Mouse (Mus musculus): ENCODE results near the gene Tbx15.

The Tbx15 gene

GRCm38 (mm10) chr3:99248831-99249550 lies 8.8 kb downstream of the Tbx15 start:
- DNase-seq (ENCODE audit: low read depth), result no peak

DNA sequence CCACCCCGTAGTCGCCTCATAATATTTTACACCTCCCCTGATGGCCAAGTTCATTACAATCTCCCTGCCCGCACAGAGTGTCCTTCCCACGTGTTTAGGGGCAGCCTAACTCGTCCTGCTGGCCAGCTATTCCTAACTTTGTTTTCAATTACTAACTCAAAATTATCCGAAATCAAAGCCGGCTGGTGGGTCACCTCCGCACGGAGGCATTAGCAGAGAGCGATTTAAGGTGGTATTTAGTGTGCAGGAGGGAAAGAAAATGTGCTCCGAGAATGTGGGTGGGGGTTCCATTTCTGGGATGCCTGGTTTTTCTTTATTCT lies 9.3 kb downstream of the Tbx15 start:
- no peak for DNase-seq (ENCODE audit: low read depth)

GRCm38 (mm10) chr3:99249906-99250305 lies 9.7 kb downstream of the Tbx15 start:
- no peak for DNase-seq (ENCODE audit: low read depth)

DNA sequence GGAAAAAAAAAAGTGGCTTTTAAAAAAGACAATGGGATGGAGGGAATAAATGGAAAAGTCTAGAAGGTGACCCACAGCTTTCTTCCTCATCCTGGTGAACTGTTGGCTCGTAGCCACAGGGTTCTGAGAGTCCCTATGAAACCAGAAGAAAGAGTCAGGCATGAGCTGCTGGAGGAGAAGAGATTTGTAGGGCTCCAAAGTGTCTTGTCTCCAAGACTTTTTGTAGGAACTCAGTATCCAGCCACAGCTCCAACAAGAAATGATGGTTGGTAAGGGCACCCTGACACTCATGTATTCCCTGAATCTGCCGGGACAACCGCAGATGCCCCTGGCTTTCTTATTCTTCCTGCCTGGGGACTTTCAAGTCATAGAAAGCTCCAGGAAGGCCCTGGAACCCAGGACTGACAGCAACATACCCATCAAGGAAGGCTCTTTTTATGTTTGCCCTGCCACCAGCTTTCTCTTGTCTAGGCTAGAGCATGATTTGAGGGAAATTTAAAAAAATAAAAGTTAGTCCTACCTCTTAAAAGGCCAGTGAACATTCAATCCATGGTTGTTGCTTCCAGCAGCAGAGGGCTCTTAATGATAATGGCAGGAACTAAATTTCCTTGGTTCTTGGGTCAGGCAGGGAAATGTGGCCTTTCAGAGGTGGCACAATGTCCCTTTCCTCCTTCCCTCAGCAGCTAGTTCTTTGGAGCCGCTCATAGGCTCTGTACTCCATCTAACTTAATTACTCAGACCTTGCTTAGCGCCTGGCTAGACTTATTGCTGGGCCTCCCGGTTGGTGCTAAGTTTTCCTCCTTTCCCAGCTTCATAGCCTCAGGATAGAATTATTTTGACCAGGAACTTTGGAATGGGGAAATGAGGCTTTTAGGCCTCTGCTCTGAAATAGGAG lies 11.3 kb downstream of the Tbx15 start:
- no peak for DNase-seq (ENCODE audit: low read depth)

DNA sequence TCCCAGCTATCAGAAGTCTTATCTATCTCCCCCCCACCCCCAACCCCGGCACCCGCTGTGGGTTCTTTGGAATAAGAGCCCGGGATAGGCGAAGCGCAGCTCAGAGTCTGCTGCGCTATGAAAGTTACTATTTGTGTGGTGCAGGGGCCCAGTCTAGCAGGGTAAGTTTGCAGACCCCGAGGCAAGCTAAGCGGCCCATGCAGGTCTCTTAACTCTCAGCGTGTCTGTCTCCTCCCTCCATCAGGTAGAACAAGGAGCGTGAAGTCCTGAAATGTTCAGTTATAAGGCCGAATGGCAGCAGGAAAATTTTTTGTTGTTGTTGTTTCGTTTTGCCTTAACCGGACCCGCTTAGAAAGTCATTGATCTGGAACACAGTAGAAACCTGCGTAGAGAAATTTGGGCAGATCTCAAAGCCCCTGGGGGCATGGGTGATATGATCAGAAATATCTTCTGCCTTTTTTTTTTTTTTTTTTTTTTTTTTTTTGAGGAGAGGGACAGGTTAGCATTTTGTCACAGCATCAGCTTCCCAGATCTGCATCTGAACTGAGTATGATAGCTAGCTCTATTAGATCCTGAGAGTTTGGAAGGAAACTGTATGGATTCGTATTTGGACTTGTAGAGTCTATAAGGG lies 12.4 kb downstream of the Tbx15 start:
- no peak for DNase-seq (ENCODE audit: low read depth)

- no peak for DNase-seq (ENCODE audit: low read depth)
Measured at GRCm38 (mm10) chr3:99253092-99253488, 12.9 kb downstream of the Tbx15 start.

DNA sequence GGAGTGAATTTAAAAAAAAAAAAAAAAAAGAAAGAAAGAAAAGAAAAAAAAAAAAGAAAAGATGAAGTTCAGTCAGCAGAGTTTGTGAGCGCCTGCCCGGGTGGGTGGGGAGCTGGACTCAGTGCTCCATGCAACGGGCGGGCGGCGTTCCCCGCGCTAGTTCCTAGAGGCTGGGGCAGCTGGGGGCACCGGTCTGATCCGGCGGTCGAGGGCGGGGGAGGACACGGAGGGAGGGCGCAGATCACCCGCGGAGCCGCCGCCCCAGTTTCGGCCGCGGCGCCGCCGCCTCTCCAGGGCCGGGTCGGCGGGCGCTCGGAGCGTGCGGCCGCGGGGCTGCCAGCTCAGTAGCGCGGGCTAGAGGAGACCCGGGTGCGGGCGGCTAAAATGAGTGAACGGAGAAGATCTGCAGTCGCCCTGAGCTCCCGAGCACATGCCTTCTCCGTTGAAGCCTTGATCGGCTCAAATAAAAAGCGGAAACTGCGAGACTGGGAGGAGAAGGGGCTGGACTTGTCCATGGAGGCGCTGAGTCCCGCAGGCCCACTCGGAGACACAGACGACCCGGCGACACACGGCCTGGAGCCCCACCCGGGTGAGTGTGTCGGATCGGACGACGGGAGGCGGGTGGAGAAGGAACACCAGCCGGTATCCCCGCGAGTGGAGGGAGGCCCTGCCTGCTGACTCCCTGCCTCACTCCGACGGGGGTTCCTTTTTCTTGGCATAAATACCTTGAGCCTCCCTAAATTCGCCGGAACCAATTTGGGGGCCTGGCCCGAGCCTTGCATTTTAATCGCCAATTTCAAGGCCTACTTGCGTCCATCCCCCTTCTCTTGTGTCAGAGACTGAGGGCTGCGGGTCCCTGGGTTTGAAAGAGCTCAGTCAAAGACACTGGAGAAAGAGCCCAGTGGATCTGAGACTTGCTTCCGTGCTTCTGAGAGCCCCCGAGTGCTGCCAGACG lies 13.6 kb downstream of the Tbx15 start:
- DNase-seq (ENCODE audit: low read depth), result no peak

GRCm38 (mm10) chr3:99254559-99255151 lies 14.5 kb downstream of the Tbx15 start:
- DNase-seq (ENCODE audit: low read depth), result no peak

DNA sequence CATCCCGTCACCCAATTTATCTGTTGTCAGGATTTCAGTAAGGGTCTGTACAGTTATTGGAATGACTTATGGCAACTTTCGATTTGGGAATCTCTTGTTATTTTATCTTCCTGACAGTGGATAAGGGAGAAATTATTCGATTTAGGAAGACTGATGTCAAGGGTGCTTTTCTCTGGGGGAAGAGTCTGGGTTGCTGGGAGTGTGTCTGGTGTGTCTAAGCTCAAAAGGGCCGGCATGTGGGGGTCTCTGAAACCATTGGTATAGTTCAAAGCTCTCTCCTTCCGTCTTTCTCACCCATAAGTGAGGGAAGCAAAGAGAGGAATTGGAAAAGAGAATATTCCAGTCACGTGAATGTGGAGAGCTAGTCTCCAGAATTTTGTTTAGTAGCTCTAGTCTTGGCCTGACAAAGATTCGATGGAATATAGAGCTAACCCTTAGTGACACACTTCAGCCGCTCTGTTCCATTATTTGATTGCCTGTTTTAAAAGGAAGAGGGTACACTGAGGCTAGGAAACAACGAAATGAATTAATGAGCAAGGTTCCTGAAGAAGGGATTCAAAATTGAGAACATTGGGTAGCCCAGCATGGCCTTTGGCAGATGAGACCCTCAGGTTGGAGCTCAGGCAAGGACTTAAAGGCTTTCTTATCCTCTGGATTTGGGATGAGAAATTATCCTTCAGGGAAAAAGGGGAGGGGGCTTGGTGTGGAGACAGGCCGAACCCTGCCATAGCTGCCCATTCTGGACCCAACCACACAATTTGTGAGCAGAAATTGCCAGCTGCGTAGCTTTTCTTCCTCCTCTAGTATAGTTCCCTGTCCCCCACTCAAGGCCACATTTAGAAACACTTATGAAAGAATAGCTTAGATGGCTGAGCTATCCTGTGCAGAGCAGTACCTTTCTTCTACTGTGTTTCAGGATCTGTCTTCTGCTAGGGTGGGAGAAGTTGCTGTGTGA lies 15.5 kb downstream of the Tbx15 start:
- no peak for DNase-seq (ENCODE audit: low read depth)

- DNase-seq (ENCODE audit: low read depth), result no peak
Measured at GRCm38 (mm10) chr3:99256366-99256750, 16.2 kb downstream of the Tbx15 start.

DNA sequence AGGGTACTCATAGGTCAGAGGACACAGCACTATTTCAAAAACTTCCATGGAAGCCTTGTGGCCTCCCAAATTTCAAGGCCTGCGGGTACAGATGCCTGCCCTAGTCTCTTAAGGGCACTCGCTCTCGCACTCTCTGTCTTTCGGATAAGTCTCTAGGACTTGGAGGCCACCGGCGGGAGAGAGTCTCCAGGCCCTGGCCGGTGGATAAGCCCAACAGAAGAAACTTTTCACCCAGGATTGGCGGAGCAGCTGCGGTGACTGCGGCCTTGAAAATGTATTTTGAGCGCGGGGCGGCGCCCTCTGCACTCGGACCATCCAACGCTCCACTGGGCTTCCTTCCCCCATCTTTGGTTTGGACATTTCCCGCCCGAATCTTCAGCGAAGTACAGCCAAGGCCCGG lies 16.6 kb downstream of the Tbx15 start:
- DNase-seq (ENCODE audit: low read depth), result no peak

DNA sequence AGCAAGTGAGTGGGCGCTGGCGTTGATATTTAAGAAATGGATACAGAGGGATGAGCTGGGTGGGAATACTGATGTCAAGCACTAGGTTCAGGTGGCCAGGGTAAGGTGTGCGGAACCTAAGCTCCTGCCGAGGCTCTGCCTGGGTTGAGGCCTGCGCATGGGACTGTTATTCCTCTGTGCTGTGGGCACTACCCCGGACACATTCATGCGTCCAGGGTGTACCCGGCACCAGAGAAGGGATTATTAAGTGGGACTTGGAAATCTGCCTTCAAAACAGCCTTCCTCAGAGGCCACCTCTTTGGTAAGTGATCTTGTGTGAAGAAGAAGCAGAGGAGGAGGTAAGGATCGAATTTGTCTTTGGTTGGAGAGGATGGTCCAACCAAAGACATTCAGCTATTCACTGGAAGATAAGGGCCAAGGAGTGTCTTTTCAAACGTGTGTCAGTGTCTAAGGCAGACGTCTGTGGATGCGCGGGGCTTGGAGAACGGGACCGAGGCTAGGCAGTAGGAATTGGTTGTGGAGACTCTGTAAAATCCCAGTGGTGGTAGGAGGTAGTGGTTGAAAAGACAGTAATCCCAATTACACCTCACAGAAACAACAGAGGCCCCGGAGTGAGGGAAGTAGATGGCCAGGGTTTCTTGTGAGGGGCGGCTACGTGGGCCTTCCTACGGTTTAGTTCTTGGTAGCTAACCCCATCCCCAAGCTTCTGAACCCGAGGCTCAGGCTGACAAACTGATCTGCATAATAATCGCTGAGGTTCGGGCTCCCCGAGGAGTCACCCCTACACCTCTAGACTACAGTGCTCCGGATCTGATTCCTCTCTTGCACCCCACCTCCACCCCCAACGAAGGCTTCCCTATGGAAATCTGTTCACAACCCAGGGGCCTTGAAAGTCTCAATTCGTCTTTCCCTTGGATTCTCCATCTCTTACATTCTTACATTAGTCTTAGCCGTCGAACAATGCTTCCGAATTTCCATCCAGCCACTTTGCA lies 17.7 kb downstream of the Tbx15 start:
- no peak for DNase-seq (ENCODE audit: low read depth)

GRCm38 (mm10) chr3:99259741-99260270 lies 19.6 kb downstream of the Tbx15 start:
- DNase-seq (ENCODE audit: low read depth), result no peak

DNA sequence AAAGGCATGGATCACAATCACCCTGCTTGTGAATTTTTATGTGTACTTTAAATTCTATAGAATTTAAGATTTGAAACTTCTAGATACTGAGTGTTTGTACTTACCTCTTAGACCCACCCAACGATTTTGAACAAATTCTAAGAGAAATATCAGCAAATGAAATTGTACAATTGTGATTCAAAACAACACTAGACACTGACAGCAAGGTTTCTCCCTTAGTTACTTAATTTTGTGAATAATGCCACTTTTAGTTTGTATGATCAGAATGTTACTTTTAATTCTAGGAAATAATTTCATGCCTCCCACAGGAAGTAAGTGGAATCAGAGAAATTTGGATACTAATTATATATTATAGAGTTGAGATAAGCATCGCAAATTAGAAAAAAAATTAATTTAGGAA lies 20.2 kb downstream of the Tbx15 start:
- DNase-seq (ENCODE audit: low read depth), result no peak

GRCm38 (mm10) chr3:99261371-99261791 lies 21.2 kb downstream of the Tbx15 start:
- no peak for DNase-seq (ENCODE audit: low read depth)

DNA sequence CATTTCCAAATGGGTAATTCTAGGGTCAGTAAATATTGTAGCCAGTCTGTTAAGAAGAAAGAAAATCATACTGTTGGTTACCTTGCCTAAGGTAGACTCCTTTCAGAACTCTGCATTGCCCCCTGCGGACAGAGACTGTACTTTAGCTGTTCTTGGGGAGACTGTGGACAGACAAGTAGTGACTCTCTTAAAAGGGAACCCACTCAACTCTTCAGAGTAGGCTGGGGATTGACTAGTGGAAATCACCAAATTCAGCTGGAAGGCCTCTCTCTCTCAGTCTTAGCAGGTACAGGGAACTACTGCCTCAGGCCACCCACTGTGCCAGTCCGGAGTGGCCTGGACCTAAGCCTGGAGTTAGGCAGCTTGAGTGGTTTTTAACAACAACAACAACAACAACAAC lies 21.8 kb downstream of the Tbx15 start:
- DNase-seq (ENCODE audit: low read depth), result no peak

DNA sequence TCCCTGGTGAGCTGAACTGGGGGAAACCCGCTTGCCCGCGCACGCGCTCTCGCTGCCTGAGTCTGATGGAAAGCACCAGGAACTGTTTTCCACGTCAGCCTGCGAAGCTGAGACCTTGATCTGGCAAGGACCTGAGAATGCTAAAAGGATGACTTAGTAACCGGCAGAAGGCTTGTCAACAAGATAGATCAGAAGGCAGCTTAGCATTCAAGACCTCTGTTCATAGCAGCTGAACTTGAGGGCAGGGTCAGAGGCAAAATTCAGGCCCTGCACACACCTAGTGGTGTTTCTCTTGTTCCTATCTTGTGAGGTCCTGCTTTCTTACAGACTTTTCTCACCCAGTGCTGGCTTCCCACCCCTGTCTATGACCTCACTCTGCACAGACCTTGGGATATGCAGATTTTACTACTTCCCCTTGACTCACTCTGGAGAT lies 23.3 kb downstream of the Tbx15 start:
- DNase-seq (ENCODE audit: low read depth), result no peak

GRCm38 (mm10) chr3:99264695-99265094 lies 24.5 kb downstream of the Tbx15 start:
- DNase-seq (ENCODE audit: low read depth), result no peak
